Mouse (Mus musculus): ENCODE measurements around the gene Dpm2. TPM values are rescaled to one million over a fixed set of nuclear protein-coding genes. Genes with fewer than 3 reads are reported as not detected.
A peak's percentile ranks its signal among the peaks of the same experiment; 100 is the strongest.

Gene Dpm2
- polyA plus RNA-seq, 1 experiment from 2014 or later, result 104 TPM

GRCm38 (mm10) chr2:32549764-32550163 is 20.9 kb upstream of the Dpm2 start:
- peaks cover 27% of the 10 kb centered on the region for H3K36me3 ChIP-seq (replicated peaks)
- no peaks in the 10 kb centered on the region for H3K27me3 ChIP-seq (ENCODE audit: poor library complexity, severe bottlenecking)
- H3K4me1 ChIP-seq, result peaks cover 28% of the 10 kb centered on the region
- no peak overlapping the region for H3K27ac ChIP-seq
- no peaks in the 10 kb centered on the region for H3K9me3 ChIP-seq
- no peak for DNase-seq (ENCODE audit: extremely low spot score, low spot score)
- WGBS, result 69% methylated on average over 6 of the region's 6 CpGs
- no peak overlapping the region for H3K4me3 ChIP-seq

- peaks cover 13% of the 10 kb centered on the region; the same call in 1 of the 2 replicates for H3K36me3 ChIP-seq (replicated peaks)
- no peaks in the 10 kb centered on the region for H3K27me3 ChIP-seq (ENCODE audit: poor library complexity, severe bottlenecking)
- H3K4me3 ChIP-seq, result no peak overlapping the region
- peaks cover 39% of the 10 kb centered on the region for H3K4me1 ChIP-seq
- H3K27ac ChIP-seq, result no peak overlapping the region
- no peak for DNase-seq (ENCODE audit: extremely low spot score, low spot score)
- H3K9me3 ChIP-seq, result no peaks in the 10 kb centered on the region
- WGBS, result 92% methylated on average over 5 of the region's 5 CpGs
Observed at GRCm38 (mm10) chr2:32551236-32551635, 19.4 kb upstream of the Dpm2 start.

GRCm38 (mm10) chr2:32553592-32554148 is 17.0 kb upstream of the Dpm2 start:
- Histone ChIP-seq H3K27ac (peak overlapping the region; percentile 27; the same call in 1 of the 2 replicates), H3K27me3 (ENCODE audit: poor library complexity, severe bottlenecking) (no peaks in the 10 kb centered on the region), H3K4me1 (peaks cover 38% of the 10 kb centered on the region), H3K9me3 (no peaks in the 10 kb centered on the region), H3K36me3 (replicated peaks) (peaks cover 7% of the 10 kb centered on the region), H3K4me3 (no peak overlapping the region)
- 83% methylated on average over 7 of the region's 7 CpGs for WGBS
- no peak for DNase-seq (ENCODE audit: extremely low spot score, low spot score)

GRCm38 (mm10) chr2:32555484-32555883 is 15.2 kb upstream of the Dpm2 start:
- peaks cover 13% of the 10 kb centered on the region for H3K36me3 ChIP-seq (replicated peaks)
- H3K4me1 ChIP-seq, result peaks cover 44% of the 10 kb centered on the region
- no peaks in the 10 kb centered on the region for H3K27me3 ChIP-seq (ENCODE audit: poor library complexity, severe bottlenecking)
- no peaks in the 10 kb centered on the region for H3K9me3 ChIP-seq
- peak overlapping the region; percentile 60 for H3K27ac ChIP-seq
- DNase-seq (ENCODE audit: extremely low spot score, low spot score), result no peak
- H3K4me3 ChIP-seq, result no peak overlapping the region
- 33% methylated on average over 4 of the region's 4 CpGs for WGBS

- Histone ChIP-seq H3K27me3 (ENCODE audit: poor library complexity, severe bottlenecking) (no peaks in the 10 kb centered on the region), H3K4me3 (no peak overlapping the region), H3K4me1 (peaks cover 45% of the 10 kb centered on the region), H3K27ac (peak overlapping the region; percentile 60), H3K36me3 (replicated peaks) (peaks cover 19% of the 10 kb centered on the region), H3K9me3 (no peaks in the 10 kb centered on the region)
- no peak for DNase-seq (ENCODE audit: extremely low spot score, low spot score)
- WGBS, result 87% methylated on average over 7 of the region's 7 CpGs
Observed at GRCm38 (mm10) chr2:32556019-32556418, 14.6 kb upstream of the Dpm2 start.

- Histone ChIP-seq H3K9me3 (no peaks in the 10 kb centered on the region), H3K4me3 (peak overlapping the region; percentile 11; the same call in 1 of the 2 replicates), H3K27ac (peak overlapping the region; percentile 85), H3K4me1 (peaks cover 42% of the 10 kb centered on the region), H3K36me3 (replicated peaks) (peaks cover 51% of the 10 kb centered on the region), H3K27me3 (ENCODE audit: poor library complexity, severe bottlenecking) (no peaks in the 10 kb centered on the region)
- DNase-seq (ENCODE audit: extremely low spot score, low spot score), result peak; percentile 65
- 16% methylated on average over 5 of the region's 5 CpGs for WGBS
Observed at GRCm38 (mm10) chr2:32559570-32559969, 11.1 kb upstream of the Dpm2 start.

GRCm38 (mm10) chr2:32566536-32567063 is 4.1 kb upstream of the Dpm2 start:
- 42% methylated on average over 4 of the region's 4 CpGs for WGBS
- no peak overlapping the region for H3K4me3 ChIP-seq
- peaks cover 7% of the 10 kb centered on the region for H3K4me1 ChIP-seq
- no peaks in the 10 kb centered on the region for H3K27me3 ChIP-seq (ENCODE audit: poor library complexity, severe bottlenecking)
- H3K9me3 ChIP-seq, result no peaks in the 10 kb centered on the region
- peaks cover 75% of the 10 kb centered on the region for H3K36me3 ChIP-seq (replicated peaks)
- DNase-seq (ENCODE audit: extremely low spot score, low spot score), result peak; percentile 60
- H3K27ac ChIP-seq, result no peak overlapping the region

GRCm38 (mm10) chr2:32568149-32568548 is 2.5 kb upstream of the Dpm2 start:
- peaks cover 15% of the 10 kb centered on the region for H3K4me1 ChIP-seq
- no peak for DNase-seq (ENCODE audit: extremely low spot score, low spot score)
- peaks cover 69% of the 10 kb centered on the region for H3K36me3 ChIP-seq (replicated peaks)
- no peak overlapping the region for H3K27ac ChIP-seq
- no peaks in the 10 kb centered on the region for H3K9me3 ChIP-seq
- WGBS, result 82% methylated on average over 5 of the region's 5 CpGs
- H3K4me3 ChIP-seq, result no peak overlapping the region
- H3K27me3 ChIP-seq (ENCODE audit: poor library complexity, severe bottlenecking), result no peaks in the 10 kb centered on the region

GRCm38 (mm10) chr2:32568941-32569340 is 1.7 kb upstream of the Dpm2 start:
- peaks cover 15% of the 10 kb centered on the region for H3K4me1 ChIP-seq
- peaks cover 66% of the 10 kb centered on the region for H3K36me3 ChIP-seq (replicated peaks)
- 90% methylated on average over 3 of the region's 3 CpGs for WGBS
- DNase-seq (ENCODE audit: extremely low spot score, low spot score), result no peak
- no peaks in the 10 kb centered on the region for H3K27me3 ChIP-seq (ENCODE audit: poor library complexity, severe bottlenecking)
- no peak overlapping the region for H3K27ac ChIP-seq
- H3K9me3 ChIP-seq, result no peaks in the 10 kb centered on the region
- H3K4me3 ChIP-seq, result no peak overlapping the region

- 93% methylated on average over 11 of the region's 11 CpGs for WGBS
- H3K27me3 ChIP-seq (ENCODE audit: poor library complexity, severe bottlenecking), result peaks cover 14% of the 10 kb centered on the region
- H3K36me3 ChIP-seq (replicated peaks), result peaks cover 33% of the 10 kb centered on the region
- DNase-seq (ENCODE audit: extremely low spot score, low spot score), result no peak
- H3K9me3 ChIP-seq, result no peaks in the 10 kb centered on the region
- no peak overlapping the region for H3K27ac ChIP-seq
- peak overlapping the region; percentile 71 for H3K4me3 ChIP-seq
- H3K4me1 ChIP-seq, result peaks cover 28% of the 10 kb centered on the region
Observed at GRCm38 (mm10) chr2:32572196-32572595, 1.5 kb downstream of the Dpm2 start.

GRCm38 (mm10) chr2:32574497-32574896 is 3.8 kb downstream of the Dpm2 start, which contains the start of gene Pip5kl1:
TSS of gene Pip5kl1 (plus strand) at chr2:32574797.
- Histone ChIP-seq H3K27me3 (ENCODE audit: poor library complexity, severe bottlenecking) (peaks cover 37% of the 10 kb centered on the region), H3K9me3 (no peaks in the 10 kb centered on the region), H3K4me3 (peak within 1 kb of the TSS; percentile 70), H3K4me1 (peaks cover 35% of the 10 kb centered on the region), H3K36me3 (replicated peaks) (peaks cover 14% of the 10 kb centered on the region), H3K27ac (peak within 1 kb of the TSS; percentile 77)
- 77% methylated on average over 6 of the region's 6 CpGs for WGBS
- no peak for DNase-seq (ENCODE audit: extremely low spot score, low spot score)

GRCm38 (mm10) chr2:32574901-32575585 is 4.4 kb downstream of the Dpm2 start:
- peak overlapping the region; percentile 77 for H3K27ac ChIP-seq
- WGBS, result 2% methylated on average over 26 of the region's 26 CpGs

GRCm38 (mm10) chr2:32575586-32576160 is 5.0 kb downstream of the Dpm2 start, which contains the start of gene 9430097D07Rik:
TSS of gene 9430097D07Rik (minus strand) at chr2:32575684.
- Histone ChIP-seq H3K4me3 (peak within 1 kb of the TSS; percentile 70), H3K36me3 (replicated peaks) (peaks cover 14% of the 10 kb centered on the region), H3K9me3 (no peaks in the 10 kb centered on the region), H3K4me1 (peaks cover 35% of the 10 kb centered on the region), H3K27me3 (ENCODE audit: poor library complexity, severe bottlenecking) (peaks cover 49% of the 10 kb centered on the region), H3K27ac (peak within 1 kb of the TSS; percentile 77)
- WGBS, result 4% methylated on average over 28 of the region's 28 CpGs
- peak; percentile 69 for DNase-seq (ENCODE audit: extremely low spot score, low spot score)

More at GRCm38 (mm10) chr2:32574901-32575585, 4.4 kb downstream of the Dpm2 start:
- no peaks in the 10 kb centered on the region for H3K9me3 ChIP-seq
- peak overlapping the region; percentile 70 for H3K4me3 ChIP-seq
- H3K27me3 ChIP-seq (ENCODE audit: poor library complexity, severe bottlenecking), result peaks cover 42% of the 10 kb centered on the region
- H3K4me1 ChIP-seq, result peaks cover 35% of the 10 kb centered on the region
- peaks cover 14% of the 10 kb centered on the region for H3K36me3 ChIP-seq (replicated peaks)
- DNase-seq (ENCODE audit: extremely low spot score, low spot score), result peak; percentile 57

Data from forebrain, embryonic 10.5 days (tissue).